Mouse (Mus musculus) adrenal gland, adult 2 months (tissue): ENCODE results near the gene Dnaaf1. TPM values are rescaled to one million over a fixed set of nuclear protein-coding genes. Genes with fewer than 3 reads are reported as not detected.

ENCODE experiments used
- DNase-seq: peaks from one replicate; pipeline ENCODE4 v3.0.0; 2021
- polyA plus RNA-seq: library from polyadenylated mRNA; depleted of rRNA; stranded (reverse); fragments of >200 nt; gene quantifications from 2 replicates; pipeline ENCODE4 v1.2.3, GENCODE M21; 2012
- total RNA-seq, 2 experiments: library from RNA; stranded (reverse); gene quantifications; 2 replicates each; pipeline ENCODE4 v1.2.3; 2021

Gene Dnaaf1
- total and polyA plus RNA-seq, 3 experiments: 0.09 TPM; not detected in 2

- no peak for DNase-seq
Measured at GRCm38 (mm10) chr8:119623061-119623460, 48.0 kb downstream of the Dnaaf1 start.

GRCm38 (mm10) chr8:119623744-119624143 lies 48.7 kb downstream of the Dnaaf1 start:
- DNase-seq: no peak

- DNase-seq: no peak
Measured at GRCm38 (mm10) chr8:119624916-119625315, 49.9 kb downstream of the Dnaaf1 start.

GRCm38 (mm10) chr8:119625788-119626187 lies 50.8 kb downstream of the Dnaaf1 start:
- DNase-seq: no peak

- no peak for DNase-seq
Measured at GRCm38 (mm10) chr8:119627199-119627598, 52.2 kb downstream of the Dnaaf1 start.

GRCm38 (mm10) chr8:119627613-119628359 lies 52.8 kb downstream of the Dnaaf1 start:
- DNase-seq: no peak

- peak; percentile 44 for DNase-seq
Measured at GRCm38 (mm10) chr8:119630841-119631240, 55.8 kb downstream of the Dnaaf1 start.

- no peak for DNase-seq
Measured at GRCm38 (mm10) chr8:119632246-119632645, 57.2 kb downstream of the Dnaaf1 start.

- no peak for DNase-seq
Measured at GRCm38 (mm10) chr8:119632909-119633308, 57.9 kb downstream of the Dnaaf1 start.

GRCm38 (mm10) chr8:119634616-119635336 lies 59.7 kb downstream of the Dnaaf1 start:
- no peak for DNase-seq

GRCm38 (mm10) chr8:119635378-119635777 lies 60.3 kb downstream of the Dnaaf1 start, which contains the start of gene Kcng4:
Gene Kcng4, minus strand, starts transcription at chr8:119635680.
- no peak for DNase-seq

- DNase-seq: peak; percentile 47
Measured at GRCm38 (mm10) chr8:119635958-119636357, 60.9 kb downstream of the Dnaaf1 start.

GRCm38 (mm10) chr8:119636766-119637165 lies 61.7 kb downstream of the Dnaaf1 start:
- DNase-seq: peak; percentile 75

- DNase-seq: no peak
Measured at GRCm38 (mm10) chr8:119637381-119637780, 62.3 kb downstream of the Dnaaf1 start.

- no peak for DNase-seq
Measured at GRCm38 (mm10) chr8:119638261-119638660, 63.2 kb downstream of the Dnaaf1 start.

GRCm38 (mm10) chr8:119639798-119640197 lies 64.8 kb downstream of the Dnaaf1 start:
- peak; percentile 55 for DNase-seq

GRCm38 (mm10) chr8:119641058-119641457 lies 66.0 kb downstream of the Dnaaf1 start:
- DNase-seq: peak; percentile 76

- DNase-seq: no peak
Measured at GRCm38 (mm10) chr8:119642960-119643359, 67.9 kb downstream of the Dnaaf1 start.

- DNase-seq: no peak
Measured at GRCm38 (mm10) chr8:119644429-119644960, 69.5 kb downstream of the Dnaaf1 start.

- DNase-seq: no peak
Measured at GRCm38 (mm10) chr8:119644981-119645597, 70.1 kb downstream of the Dnaaf1 start.

GRCm38 (mm10) chr8:119646197-119646596 lies 71.2 kb downstream of the Dnaaf1 start:
- no peak for DNase-seq

GRCm38 (mm10) chr8:119646846-119647245 lies 71.8 kb downstream of the Dnaaf1 start:
- DNase-seq: no peak
